Mouse (Mus musculus) lung, postnatal 0 days (tissue): Measurements from ENCODE around the gene Vstm2b. TPM values are rescaled to one million over a fixed set of nuclear protein-coding genes. Genes with fewer than 3 reads are reported as not detected.

Source experiments
- ATAC-seq: fragments of 200-750 bp; cut with Nextera tagmentation; 2 replicates; pipeline ENCODE4 v1.8.0; 2017; ENCODE audit warnings: moderate library complexity
- DNase-seq: peaks from one replicate; pipeline ENCODE4 v3.0.0-alpha.2; 2016; ENCODE audit warnings: low spot score
- H3K27ac ChIP-seq: fragments of 300-500 bp; sonication (generic); 2 replicates; pipeline ENCODE4 v1.5.1; 2014; ENCODE audit warnings: antibody characterized with exemption, mild to moderate bottlenecking, low read length, mixed read lengths
- H3K27me3 ChIP-seq: fragments of 300-500 bp; sonication (generic); replicated peaks from 2 replicates; pipeline ENCODE4 v1.6.1; 2014; ENCODE audit warnings: low read length, mixed read lengths; ENCODE audit not compliant: insufficient read depth
- H3K36me3 ChIP-seq: fragments of 300-500 bp; sonication (generic); 2 replicates; pipeline ENCODE4 v1.6.1; 2014; ENCODE audit warnings: low read length, mixed read lengths; ENCODE audit not compliant: insufficient read depth
- H3K4me1 ChIP-seq: fragments of 300-500 bp; sonication (generic); 2 replicates; pipeline ENCODE4 v1.6.1; 2014; ENCODE audit warnings: antibody characterized with exemption, low read depth, low read length, mixed read lengths; ENCODE audit not compliant: insufficient read depth
- H3K4me2 ChIP-seq: fragments of 300-500 bp; sonication (generic); replicated peaks from 2 replicates; pipeline ENCODE4 v1.6.1; 2014; ENCODE audit warnings: low read depth, mild to moderate bottlenecking, low read length, moderate library complexity, mixed read lengths
- H3K4me3 ChIP-seq: fragments of 300-500 bp; sonication (generic); 2 replicates; pipeline ENCODE4 v1.5.1; 2014; ENCODE audit warnings: low read depth, low read length
- H3K9ac ChIP-seq: fragments of 300-500 bp; sonication (generic); replicated peaks from 2 replicates; pipeline ENCODE4 v1.6.1; 2014; ENCODE audit warnings: low read depth, mild to moderate bottlenecking
- H3K9me3 ChIP-seq: fragments of 300-500 bp; sonication (generic); 2 replicates; pipeline ENCODE4 v1.6.1; 2016; ENCODE audit warnings: low read length, mixed read lengths
- CTCF ChIP-seq: IDR thresholded peaks from 2 replicates; pipeline ENCODE4 v1.5.1; 2016; ENCODE audit warnings: antibody characterized with exemption, mild to moderate bottlenecking
- EP300 ChIP-seq: IDR thresholded peaks from 2 replicates; pipeline ENCODE4 v1.6.1; 2016; ENCODE audit warnings: antibody characterized with exemption, mild to moderate bottlenecking, control low read depth
- whole genome bisulfite sequencing: fragments of 180-500 bp; shearing (Covaris S2); extraction: QIAGEN DNeasy Blood & Tissue Kit; methylation state at CpG from one replicate; pipeline ENCODE4 v1.1.7; 2014; 5-methylcytosine and 5-hydroxymethylcytosine counted together
- polyA plus RNA-seq: library from polyadenylated mRNA; unstranded; fragments of >200 nt; fragmentation: Nextera tagmentation; extraction: Ambion mirVana; gene quantifications from 2 replicates; pipeline ENCODE4 v1.2.1, GENCODE M21; 2015

The Vstm2b gene
- polyA plus RNA-seq, 1 experiment from 2014 or later = 0.54 TPM

GRCm38 (mm10) chr7:40920118-40920517, 22.0 kb downstream of the Vstm2b start:
- Histone ChIP-seq H3K9me3 (no peaks in the 10 kb centered on the region), H3K36me3 (no peaks in the 10 kb centered on the region), H3K4me2 (no peak overlapping the region), H3K4me3 (no peak overlapping the region), H3K27ac (no peak overlapping the region), H3K4me1 (no peaks in the 10 kb centered on the region), H3K9ac (no peak overlapping the region), H3K27me3 (no peaks in the 10 kb centered on the region)
- ATAC-seq (no peak), DNase-seq (no peak)
- TF ChIP-seq CTCF (no peak), EP300 (no peak)
- WGBS = 65% methylated on average over 2 of the region's 2 CpGs

GRCm38 (mm10) chr7:40921281-40921680, 23.2 kb downstream of the Vstm2b start:
- no peak for ATAC-seq
- H3K9ac ChIP-seq = no peak overlapping the region
- no peaks in the 10 kb centered on the region for H3K4me1 ChIP-seq
- no peak overlapping the region for H3K4me3 ChIP-seq
- no peaks in the 10 kb centered on the region for H3K27me3 ChIP-seq
- TF ChIP-seq CTCF (no peak), EP300 (no peak)
- no peak overlapping the region for H3K4me2 ChIP-seq
- no peak overlapping the region for H3K27ac ChIP-seq
- H3K36me3 ChIP-seq = no peaks in the 10 kb centered on the region
- 73% methylated on average over 6 of the region's 6 CpGs for WGBS
- no peak for DNase-seq
- no peaks in the 10 kb centered on the region for H3K9me3 ChIP-seq

GRCm38 (mm10) chr7:40922871-40923270, 24.7 kb downstream of the Vstm2b start:
- WGBS = 65% methylated on average over 4 of the region's 4 CpGs
- H3K36me3 ChIP-seq = no peaks in the 10 kb centered on the region
- H3K4me3 ChIP-seq = no peak overlapping the region
- no peak overlapping the region for H3K9ac ChIP-seq
- H3K9me3 ChIP-seq = no peaks in the 10 kb centered on the region
- no peak overlapping the region for H3K27ac ChIP-seq
- ATAC-seq (no peak), DNase-seq (no peak)
- no peaks in the 10 kb centered on the region for H3K4me1 ChIP-seq
- H3K4me2 ChIP-seq = no peak overlapping the region
- no peaks in the 10 kb centered on the region for H3K27me3 ChIP-seq
- TF ChIP-seq CTCF = no peak
- TF ChIP-seq EP300 = no peak

GRCm38 (mm10) chr7:40928391-40928790, 30.3 kb downstream of the Vstm2b start:
- H3K9ac ChIP-seq = no peak overlapping the region
- H3K4me3 ChIP-seq = no peak overlapping the region
- no peak for ATAC-seq
- no peaks in the 10 kb centered on the region for H3K4me1 ChIP-seq
- H3K36me3 ChIP-seq = no peaks in the 10 kb centered on the region
- no peak for DNase-seq
- H3K27me3 ChIP-seq = no peaks in the 10 kb centered on the region
- no peak overlapping the region for H3K27ac ChIP-seq
- no peak overlapping the region for H3K4me2 ChIP-seq
- no peaks in the 10 kb centered on the region for H3K9me3 ChIP-seq
- 70% methylated on average over 2 of the region's 2 CpGs for WGBS
- TF ChIP-seq CTCF (no peak), EP300 (no peak)

GRCm38 (mm10) chr7:40936617-40937212, 38.6 kb downstream of the Vstm2b start:
- Histone ChIP-seq H3K36me3 (no peaks in the 10 kb centered on the region), H3K27me3 (no peaks in the 10 kb centered on the region), H3K4me2 (no peak overlapping the region), H3K4me1 (no peaks in the 10 kb centered on the region), H3K27ac (no peak overlapping the region), H3K9me3 (no peaks in the 10 kb centered on the region), H3K9ac (no peak overlapping the region), H3K4me3 (no peak overlapping the region)
- 54% methylated on average over 4 of the region's 4 CpGs for WGBS
- TF ChIP-seq EP300 = no peak
- no peak for TF ChIP-seq CTCF
- DNase-seq (no peak), ATAC-seq (no peak)

- H3K4me1 ChIP-seq = no peaks in the 10 kb centered on the region
- H3K36me3 ChIP-seq = no peaks in the 10 kb centered on the region
- no peak overlapping the region for H3K4me2 ChIP-seq
- H3K9me3 ChIP-seq = no peaks in the 10 kb centered on the region
- DNase-seq (no peak), ATAC-seq (no peak)
- H3K4me3 ChIP-seq = no peak overlapping the region
- TF ChIP-seq CTCF = no peak
- TF ChIP-seq EP300 = no peak
- no peak overlapping the region for H3K27ac ChIP-seq
- no peaks in the 10 kb centered on the region for H3K27me3 ChIP-seq
- no peak overlapping the region for H3K9ac ChIP-seq
- WGBS = 80% methylated on average over 1 of the region's 1 CpGs
These were observed 41.2 kb downstream of the Vstm2b start for GRCm38 (mm10) chr7:40939371-40939770.
